20 mouse cellular contexts compared by ENCODE assay signal in genomic region chrX:158703411-158703810, GRCm38 (mm10).
DNase-seq lines count a peak whose midpoint lies in the region; ATAC-seq and TF ChIP-seq lines count a peak whose summit lies in the region.
"Had no signal": no experiment of that assay in that cellular context is flagged by ENCODE, and none has a peak within 500 bp of the region (broad histone marks: within the 10 kb centered on the region; RNA-seq: fewer than 3 reads in every experiment).

No protein-coding gene starts in this region.

- WGBS in lung, embryonic 14.5 days = 30% methylated on average over 3 of the region's 3 CpGs
- 50% methylated on average over 3 of the region's 3 CpGs for WGBS in forebrain, embryonic 13.5 days

- no peaks in the 10 kb centered on the region for H3K4me1 ChIP-seq in lung, embryonic 14.5 days (ENCODE audit: insufficient read depth)
- no peaks in the 10 kb centered on the region for H3K4me1 ChIP-seq in forebrain, embryonic 13.5 days
- H3K4me1 ChIP-seq: embryonic facial prominence, embryonic 15.5 days; limb, embryonic 13.5 days; midbrain, embryonic 12.5 days; neural tube, embryonic 13.5 days had no signal

- H3K36me3 ChIP-seq in lung, embryonic 14.5 days (ENCODE audit: insufficient read depth) = no peaks in the 10 kb centered on the region
- H3K36me3 ChIP-seq in forebrain, embryonic 13.5 days (ENCODE audit: poor library complexity, severe bottlenecking) = no peaks in the 10 kb centered on the region
- H3K36me3 ChIP-seq: embryonic facial prominence, embryonic 15.5 days; limb, embryonic 13.5 days; midbrain, embryonic 12.5 days; neural tube, embryonic 13.5 days had no signal

- H3K27me3 ChIP-seq in lung, embryonic 14.5 days (ENCODE audit: insufficient read depth, low read length) = no peaks in the 10 kb centered on the region; the same call in 1 of the 2 replicates
- no peaks in the 10 kb centered on the region for H3K27me3 ChIP-seq in forebrain, embryonic 13.5 days
- H3K27me3 ChIP-seq: embryonic facial prominence, embryonic 15.5 days; limb, embryonic 13.5 days; midbrain, embryonic 12.5 days; neural tube, embryonic 13.5 days had no signal

- DNase-seq in cerebellum, postnatal 10 days = peak; percentile 8 to 19
- DNase-seq in cerebellum, adult 11 months = no peak
- DNase-seq in lung, embryonic 14.5 days = peak; percentile 23
- no peak for DNase-seq in lung, postnatal 14 days
- DNase-seq in embryo, embryonic 10.5 days (ENCODE audit: low spot score) = peak; percentile 7
- peak; percentile 4 for DNase-seq in gastrocnemius, postnatal 10 days
- no peak for DNase-seq in thymus, postnatal 4 days
- DNase-seq: adrenal gland, postnatal 14 days; cerebellum, adult 11-12 months; cerebellum, postnatal 25 days; kidney, adult 8-10 months; right cerebral cortex, postnatal 14 days; thymus, adult 2 months had no signal

- no peak overlapping the region for H3K27ac ChIP-seq in lung, embryonic 14.5 days (ENCODE audit: low read depth)
- no peak overlapping the region for H3K27ac ChIP-seq in forebrain, embryonic 13.5 days
- H3K27ac ChIP-seq: embryonic facial prominence, embryonic 15.5 days; limb, embryonic 13.5 days; liver, embryonic 14.5 days; midbrain, embryonic 12.5 days; neural tube, embryonic 13.5 days had no signal

- peak; percentile 62; the same call in 1 of the 2 replicates for ATAC-seq in lung, embryonic 14.5 days (ENCODE audit: insufficient read depth)
- no peak for ATAC-seq in forebrain, embryonic 13.5 days
- ATAC-seq: activated CD4-positive, CD25-positive, alpha-beta regulatory T cell, adult 4 months had no signal

- no peak overlapping the region for H3K9ac ChIP-seq in lung, embryonic 14.5 days
- H3K9ac ChIP-seq in forebrain, embryonic 13.5 days = no peak overlapping the region
- H3K9ac ChIP-seq: embryonic facial prominence, embryonic 15.5 days; limb, embryonic 13.5 days; liver, embryonic 14.5 days; midbrain, embryonic 12.5 days; neural tube, embryonic 13.5 days had no signal

- no peak for TF ChIP-seq CTCF in lung, embryonic 14.5 days (IDR thresholded peaks at IDR 0.05; ENCODE audit: low read depth)

- no peak overlapping the region for H3K4me3 ChIP-seq in lung, embryonic 14.5 days (ENCODE audit: low read depth, low read length)
- no peak overlapping the region for H3K4me3 ChIP-seq in forebrain, embryonic 13.5 days
- H3K4me3 ChIP-seq: embryonic facial prominence, embryonic 15.5 days; limb, embryonic 13.5 days; midbrain, embryonic 12.5 days; neural tube, embryonic 13.5 days had no signal

- H3K4me2 ChIP-seq in lung, embryonic 14.5 days = no peak overlapping the region
- no peak overlapping the region for H3K4me2 ChIP-seq in forebrain, embryonic 13.5 days
- H3K4me2 ChIP-seq: embryonic facial prominence, embryonic 15.5 days; limb, embryonic 13.5 days; midbrain, embryonic 12.5 days; neural tube, embryonic 13.5 days had no signal

- H3K9me3 ChIP-seq in lung, embryonic 14.5 days (ENCODE audit: low read depth, low read length) = no peaks in the 10 kb centered on the region
- H3K9me3 ChIP-seq in forebrain, embryonic 13.5 days (replicated peaks) = no peaks in the 10 kb centered on the region
- H3K9me3 ChIP-seq: embryonic facial prominence, embryonic 15.5 days; limb, embryonic 13.5 days; midbrain, embryonic 12.5 days; neural tube, embryonic 13.5 days had no signal

Comparison
In these comparisons a context has a peak if more than half of its experiments do, and no peak if none do; other contexts are left out.
1. DNase-seq: peak in cerebellum, postnatal 10 days (2 of 2), lung, embryonic 14.5 days (single experiment), embryo, embryonic 10.5 days (single experiment) and gastrocnemius, postnatal 10 days (single experiment); none in cerebellum, adult 11 months (single experiment), lung, postnatal 14 days (single experiment) and thymus, postnatal 4 days (single experiment).